Mouse (Mus musculus) lung, postnatal 0 days (tissue): ENCODE measurements at regions not wholly inside any gene's neighbourhood (a gene's known extent, or its start where the extent isn't known, plus 50 kb on each side); places are given as distances from the start of the nearest gene placed in this dataset.

Experiments
- CTCF ChIP-seq: IDR thresholded peaks from 2 replicates; pipeline ENCODE4 v1.5.1; 2016; ENCODE audit warnings: antibody characterized with exemption, mild to moderate bottlenecking
- EP300 ChIP-seq: IDR thresholded peaks from 2 replicates; pipeline ENCODE4 v1.6.1; 2016; ENCODE audit warnings: antibody characterized with exemption, mild to moderate bottlenecking, control low read depth

- TF ChIP-seq CTCF, result no peak
- no peak for TF ChIP-seq EP300
These were observed 184.5 kb upstream of the Dyrk2 start for GRCm38 (mm10) chr10:119054191-119055175.
